Mouse (Mus musculus) cerebellum, adult 2 months (tissue): Measurements from ENCODE around the gene Ngef. TPM values are rescaled to one million over a fixed set of nuclear protein-coding genes. Genes with fewer than 3 reads are reported as not detected.

Experiments used
- DNase-seq, 2 experiments: peaks; one replicate each; pipeline ENCODE4 v3.0.0; 2021
- H3K27ac ChIP-seq: fragments of 200-500 bp; 2 replicates; pipeline ENCODE4 v1.5.1; 2012; ENCODE audit warnings: low read length, control low read depth, inconsistent platforms; ENCODE audit not compliant: insufficient read depth
- H3K27me3 ChIP-seq: fragments of 200-500 bp; 2 replicates; pipeline ENCODE4 v1.6.1; 2012; ENCODE audit warnings: inconsistent platforms, mild to moderate bottlenecking, low read length, moderate library complexity; ENCODE audit not compliant: control insufficient read depth, insufficient read depth
- H3K4me1 ChIP-seq: fragments of 200-500 bp; 2 replicates; pipeline ENCODE4 v1.6.1; 2011; ENCODE audit warnings: low read length; ENCODE audit not compliant: control insufficient read depth, insufficient read depth
- H3K4me3 ChIP-seq: fragments of 200-500 bp; replicated peaks from 2 replicates; pipeline ENCODE3; 2011; ENCODE audit warnings: mild to moderate bottlenecking, low read depth, low read length, control low read depth; ENCODE audit not compliant: insufficient read depth
- CTCF ChIP-seq: fragments of 200-500 bp; IDR thresholded peaks from 2 replicates; pipeline ENCODE4 v1.5.1; 2011; ENCODE audit warnings: low read depth, mild to moderate bottlenecking, control low read depth, low read length, moderate library complexity, borderline replicate concordance; ENCODE audit not compliant: insufficient read depth
- POLR2A ChIP-seq: fragments of 200-500 bp; IDR thresholded peaks from 2 replicates; pipeline ENCODE4 v1.6.1; 2011; ENCODE audit warnings: low read length, control low read depth, borderline replicate concordance; ENCODE audit not compliant: insufficient read depth
- WGBS: fragments of 180-500 bp; shearing (Covaris S2); methylation state at CpG from one replicate; pipeline ENCODE4 v1.1.7; 2018; 5-methylcytosine and 5-hydroxymethylcytosine counted together
- polyA plus RNA-seq: library from polyadenylated mRNA; depleted of rRNA; stranded (reverse); fragments of >200 nt; gene quantifications from 2 replicates; pipeline ENCODE4 v1.2.3, GENCODE M21; 2012

Ngef gene
- polyA plus RNA-seq, 1 experiment, result 25.5 TPM

- TF ChIP-seq CTCF, result no peak
- no peak for TF ChIP-seq POLR2A
- Histone ChIP-seq H3K4me3 (no peak overlapping the region), H3K27me3 (no peaks in the 10 kb centered on the region), H3K4me1 (peaks cover 9% of the 10 kb centered on the region; the same call in 1 of the 2 replicates), H3K27ac (no peak overlapping the region)
- peak; percentile 80 to 91 for DNase-seq
- WGBS, result 23% methylated on average over 21 of the region's 21 CpGs
Measured at GRCm38 (mm10) chr1:87607385-87608091, 33.9 kb upstream of the Ngef start.

GRCm38 (mm10) chr1:87605296-87605695 is 31.6 kb upstream of the Ngef start:
- TF ChIP-seq POLR2A (no peak), CTCF (no peak)
- no peak for DNase-seq
- no peaks in the 10 kb centered on the region for H3K27me3 ChIP-seq
- no peak overlapping the region for H3K27ac ChIP-seq
- H3K4me1 ChIP-seq, result peaks cover 9% of the 10 kb centered on the region; the same call in 1 of the 2 replicates
- no peak overlapping the region for H3K4me3 ChIP-seq
- 90% methylated on average over 2 of the region's 2 CpGs for WGBS

- WGBS, result 94% methylated on average over 5 of the region's 5 CpGs
- peaks cover 2% of the 10 kb centered on the region; the same call in 1 of the 2 replicates for H3K4me1 ChIP-seq
- no peak overlapping the region for H3K4me3 ChIP-seq
- no peak for TF ChIP-seq CTCF
- no peak for TF ChIP-seq POLR2A
- H3K27me3 ChIP-seq, result no peaks in the 10 kb centered on the region
- H3K27ac ChIP-seq, result no peak overlapping the region
- no peak for DNase-seq
Measured at GRCm38 (mm10) chr1:87603389-87603788, 29.7 kb upstream of the Ngef start.

- TF ChIP-seq POLR2A, result no peak
- no peak for TF ChIP-seq CTCF
- Histone ChIP-seq H3K27ac (no peak overlapping the region), H3K27me3 (no peaks in the 10 kb centered on the region), H3K4me3 (no peak overlapping the region), H3K4me1 (peaks cover 1% of the 10 kb centered on the region; the same call in 1 of the 2 replicates)
- DNase-seq, result no peak
- 86% methylated on average over 2 of the region's 2 CpGs for WGBS
Measured at GRCm38 (mm10) chr1:87601801-87602200, 28.1 kb upstream of the Ngef start.

- Histone ChIP-seq H3K27ac (no peak overlapping the region), H3K27me3 (no peaks in the 10 kb centered on the region), H3K4me3 (no peak overlapping the region), H3K4me1 (peaks cover 13% of the 10 kb centered on the region)
- TF ChIP-seq CTCF (no peak), POLR2A (no peak)
- WGBS, result 81% methylated on average over 7 of the region's 7 CpGs
- no peak for DNase-seq
Measured at GRCm38 (mm10) chr1:87600533-87600932, 26.9 kb upstream of the Ngef start.

GRCm38 (mm10) chr1:87594671-87595070 is 21.0 kb upstream of the Ngef start:
- DNase-seq, result peak; percentile 54 to 63
- H3K27me3 ChIP-seq, result no peaks in the 10 kb centered on the region
- no peak for TF ChIP-seq CTCF
- H3K4me1 ChIP-seq, result peaks cover 30% of the 10 kb centered on the region
- WGBS, result 49% methylated on average over 10 of the region's 10 CpGs
- H3K4me3 ChIP-seq, result no peak overlapping the region
- peak overlapping the region; percentile 49 for H3K27ac ChIP-seq

GRCm38 (mm10) chr1:87594261-87594660 is 20.6 kb upstream of the Ngef start:
- Histone ChIP-seq H3K4me1 (peaks cover 34% of the 10 kb centered on the region), H3K4me3 (no peak overlapping the region), H3K27me3 (no peaks in the 10 kb centered on the region), H3K27ac (peak overlapping the region; percentile 49)
- peak; percentile 49 to 79 for DNase-seq
- TF ChIP-seq POLR2A (no peak), CTCF (no peak)
- WGBS, result 7% methylated on average over 3 of the region's 3 CpGs

- TF ChIP-seq POLR2A (no peak), CTCF (no peak)
- Histone ChIP-seq H3K4me3 (no peak overlapping the region), H3K4me1 (peaks cover 26% of the 10 kb centered on the region), H3K27ac (no peak overlapping the region), H3K27me3 (no peaks in the 10 kb centered on the region)
- 86% methylated on average over 8 of the region's 8 CpGs for WGBS
- DNase-seq, result no peak
Measured at GRCm38 (mm10) chr1:87589980-87590379, 16.3 kb upstream of the Ngef start.

- Histone ChIP-seq H3K4me3 (no peak overlapping the region), H3K27ac (no peak overlapping the region), H3K4me1 (peaks cover 19% of the 10 kb centered on the region), H3K27me3 (no peaks in the 10 kb centered on the region)
- 34% methylated on average over 7 of the region's 7 CpGs for WGBS
- peak in 1 of 2 experiments; percentile 32 for DNase-seq
- TF ChIP-seq POLR2A, result no peak
- TF ChIP-seq CTCF, result no peak
Measured at GRCm38 (mm10) chr1:87589162-87589561, 15.5 kb upstream of the Ngef start.
